Mouse (Mus musculus) left cerebral cortex, adult 11 months (tissue): Measurements from ENCODE around the gene Olfr720.

Experiments
- DNase-seq: peaks from one replicate; pipeline ENCODE4 v3.0.0; 2022; ENCODE audit warnings: low spot score

Olfr720 gene

DNA sequence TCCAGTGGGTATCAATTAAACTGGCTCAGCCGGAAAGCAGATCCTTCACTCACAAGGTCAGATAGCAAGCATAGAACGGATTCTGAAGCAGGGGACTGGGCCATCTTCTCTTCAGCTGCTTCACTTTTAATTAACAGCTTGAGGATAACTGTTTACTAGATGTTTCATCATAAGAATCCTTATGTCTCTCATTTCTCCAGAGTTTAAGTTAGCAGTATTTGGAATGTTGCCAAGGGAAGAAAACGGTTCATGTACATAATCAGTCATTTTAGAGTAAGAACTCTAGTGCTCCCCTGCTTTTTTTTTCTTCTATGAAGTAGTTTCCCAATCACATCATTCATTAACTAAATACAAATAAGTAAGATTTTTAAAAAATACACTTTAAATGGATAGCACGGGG, at the start of gene Olfr720:
Gene Olfr720, minus strand, starts transcription at position 101 of the 400 bp plus-strand sequence.
- no peak for DNase-seq
